In genomic region chr7:45083300-45083890, GRCm38 (mm10) we compare ENCODE assay signal across 10 mouse cellular contexts. TPM values are rescaled to one million over a fixed set of nuclear protein-coding genes. Genes with fewer than 3 reads are reported as not detected.
DNase-seq lines count a peak whose midpoint lies in the region; ATAC-seq and TF ChIP-seq lines count a peak whose summit lies in the region.
"Had no signal": no experiment of that assay in that cellular context is flagged by ENCODE, and none has a peak within 500 bp of the region (broad histone marks: within the 10 kb centered on the region; RNA-seq: fewer than 3 reads in every experiment).

No protein-coding gene starts in this region.

- no peak for TF ChIP-seq CTCF in spleen, adult 2 months (IDR thresholded peaks at IDR 0.05; ENCODE audit: extremely low read depth, insufficient read depth, insufficient read length, insufficient replicate concordance)

- peaks cover 3% of the 10 kb centered on the region; the same call in 1 of the 2 replicates for H3K4me1 ChIP-seq in hindbrain, embryonic 12.5 days
- H3K4me1 ChIP-seq in hindbrain, embryonic 11.5 days (replicated peaks; ENCODE audit: control insufficient read depth, insufficient read depth, low read length), result no peaks in the 10 kb centered on the region; the same call in 1 of the 2 replicates
- peaks cover 12% of the 10 kb centered on the region for H3K4me1 ChIP-seq in spleen, adult 2 months (ENCODE audit: control insufficient read depth, insufficient read depth, insufficient read length)
- H3K4me1 ChIP-seq in limb, embryonic 13.5 days, result peaks cover 9% of the 10 kb centered on the region; the same call in 1 of the 2 replicates
- H3K4me1 ChIP-seq: neural tube, embryonic 12.5 days had no signal

- no peak overlapping the region for H3K27ac ChIP-seq in hindbrain, embryonic 12.5 days
- no peak overlapping the region for H3K27ac ChIP-seq in hindbrain, embryonic 11.5 days (ENCODE audit: low read depth, low read length)
- H3K27ac ChIP-seq in spleen, adult 2 months (ENCODE audit: insufficient read depth, low read length), result peak overlapping the region; percentile 96
- H3K27ac ChIP-seq in limb, embryonic 13.5 days, result peak overlapping the region; percentile 63; the same call in 1 of the 2 replicates
- H3K27ac ChIP-seq: neural tube, embryonic 12.5 days had no signal

- H3K27me3 ChIP-seq in hindbrain, embryonic 12.5 days, result no peaks in the 10 kb centered on the region
- no peaks in the 10 kb centered on the region for H3K27me3 ChIP-seq in hindbrain, embryonic 11.5 days (ENCODE audit: control insufficient read depth, insufficient read depth, low read length)
- no peaks in the 10 kb centered on the region for H3K27me3 ChIP-seq in spleen, adult 2 months (ENCODE audit: control insufficient read depth, insufficient read depth, low read length)
- no peaks in the 10 kb centered on the region for H3K27me3 ChIP-seq in limb, embryonic 13.5 days
- H3K27me3 ChIP-seq: neural tube, embryonic 12.5 days had no signal

- no peak for TF ChIP-seq POLR2A in spleen, adult 2 months (IDR thresholded peaks at IDR 0.05; ENCODE audit: low read depth, low read length)

- H3K9ac ChIP-seq in hindbrain, embryonic 12.5 days, result 0 out of 2 replicates have a peak overlapping the region, but pooled peaks have one; percentile 14
- H3K9ac ChIP-seq in hindbrain, embryonic 11.5 days (ENCODE audit: low read depth, low read length), result no peak overlapping the region
- 0 out of 2 replicates have a peak overlapping the region, but pooled peaks have one; percentile 31 for H3K9ac ChIP-seq in limb, embryonic 13.5 days
- H3K9ac ChIP-seq: neural tube, embryonic 12.5 days had no signal

- 86% methylated on average over 22 of the region's 22 CpGs for WGBS in hindbrain, embryonic 12.5 days
- 88% methylated on average over 22 of the region's 22 CpGs for WGBS in hindbrain, embryonic 11.5 days
- 42% methylated on average over 22 of the region's 22 CpGs for WGBS in spleen, adult 2 months
- 87% methylated on average over 22 of the region's 22 CpGs for WGBS in limb, embryonic 13.5 days

- ATAC-seq in hindbrain, embryonic 12.5 days (ENCODE audit: low FRiP score), result no peak
- no peak for ATAC-seq in hindbrain, embryonic 11.5 days (ENCODE audit: low FRiP score)
- ATAC-seq in limb, embryonic 13.5 days (ENCODE audit: low FRiP score, low read depth), result no peak

- no peaks in the 10 kb centered on the region for H3K9me3 ChIP-seq in hindbrain, embryonic 12.5 days (replicated peaks)
- H3K9me3 ChIP-seq in hindbrain, embryonic 11.5 days (ENCODE audit: control insufficient read depth, low read length), result no peaks in the 10 kb centered on the region
- 0 out of 2 replicates have a peak, but pooled peaks cover 3% of the 10 kb centered on the region for H3K9me3 ChIP-seq in limb, embryonic 13.5 days
- H3K9me3 ChIP-seq: neural tube, embryonic 12.5 days had no signal

- H3K4me2 ChIP-seq in hindbrain, embryonic 12.5 days (replicated peaks), result no peak overlapping the region
- H3K4me2 ChIP-seq in hindbrain, embryonic 11.5 days (replicated peaks; ENCODE audit: low read depth, low read length), result no peak overlapping the region
- no peak overlapping the region for H3K4me2 ChIP-seq in limb, embryonic 13.5 days (replicated peaks)
- H3K4me2 ChIP-seq: neural tube, embryonic 12.5 days had no signal

- H3K36me3 ChIP-seq in hindbrain, embryonic 12.5 days, result peaks cover 44% of the 10 kb centered on the region
- peaks cover 7% of the 10 kb centered on the region; the same call in 1 of the 2 replicates for H3K36me3 ChIP-seq in hindbrain, embryonic 11.5 days (ENCODE audit: control insufficient read depth, insufficient read depth, low read length)
- no peaks in the 10 kb centered on the region for H3K36me3 ChIP-seq in spleen, adult 2 months (ENCODE audit: control insufficient read depth, insufficient read depth, low read length)
- H3K36me3 ChIP-seq in limb, embryonic 13.5 days, result peaks cover 65% of the 10 kb centered on the region

- no peak for DNase-seq in hindbrain, embryonic 11.5 days (ENCODE audit: low spot score)
- no peak for DNase-seq in spleen, adult 2 months (ENCODE audit: low read depth in 1 of 2, low spot score in 2 of 2)
- no peak for DNase-seq in spleen, postnatal 4 days (ENCODE audit: low spot score in 2 of 2)
- DNase-seq in thymus, postnatal 36 days, result peak; percentile 48 to 59
- DNase-seq in layer of hippocampus, adult 11-12 months (ENCODE audit: low spot score), result no peak
- DNase-seq in kidney, adult 9 months, result no peak
- DNase-seq: layer of hippocampus, postnatal 36 days had no signal

- no peak overlapping the region for H3K4me3 ChIP-seq in hindbrain, embryonic 12.5 days
- no peak overlapping the region for H3K4me3 ChIP-seq in hindbrain, embryonic 11.5 days (ENCODE audit: low read depth, low read length)
- peak overlapping the region; percentile 67 for H3K4me3 ChIP-seq in spleen, adult 2 months (ENCODE audit: extremely low read depth, insufficient read depth, insufficient read length)
- H3K4me3 ChIP-seq in limb, embryonic 13.5 days, result no peak overlapping the region
- H3K4me3 ChIP-seq: neural tube, embryonic 12.5 days had no signal

RNA-seq across cellular contexts. Expression of gene Rcn3, which starts 8.6 kb away (rescaled TPM):
- polyA plus RNA-seq in hindbrain, embryonic 12.5 days (2016; fragmentation: Nextera tagmentation; extraction: Ambion mirVana), result 177 and 180 TPM in 2 replicates
- polyA plus RNA-seq in hindbrain, embryonic 11.5 days (2014; fragmentation: Nextera tagmentation; extraction: Ambion mirVana), result 134 and 149 TPM in 2 replicates
- polyA plus RNA-seq in spleen, adult 2 months (2012; rRNA removed), result 96.5 and 100 TPM in 2 replicates
- polyA plus RNA-seq in limb, embryonic 13.5 days (2015; fragmentation: Nextera tagmentation; extraction: Ambion mirVana), result 462 and 483 TPM in 2 replicates

RNA-seq across cellular contexts. Expression of gene Fcgrt, which starts 20.3 kb away (rescaled TPM):
- 20.2 and 21.0 TPM in 2 replicates for polyA plus RNA-seq in hindbrain, embryonic 12.5 days (2016; fragmentation: Nextera tagmentation; extraction: Ambion mirVana)
- polyA plus RNA-seq in hindbrain, embryonic 11.5 days (2014; fragmentation: Nextera tagmentation; extraction: Ambion mirVana), result 12.9 and 13.2 TPM in 2 replicates
- polyA plus RNA-seq in spleen, adult 2 months (2012; rRNA removed), result 64.4 and 75.4 TPM in 2 replicates
- 44.0 and 45.4 TPM in 2 replicates for polyA plus RNA-seq in limb, embryonic 13.5 days (2015; fragmentation: Nextera tagmentation; extraction: Ambion mirVana)

RNA-seq across cellular contexts. Expression of gene Prrg2, which starts 20.9 kb away (rescaled TPM):
- 17.8 and 18.0 TPM in 2 replicates for polyA plus RNA-seq in hindbrain, embryonic 12.5 days (2016; fragmentation: Nextera tagmentation; extraction: Ambion mirVana)
- 15.7 and 17.1 TPM in 2 replicates for polyA plus RNA-seq in hindbrain, embryonic 11.5 days (2014; fragmentation: Nextera tagmentation; extraction: Ambion mirVana)
- polyA plus RNA-seq in spleen, adult 2 months (2012; rRNA removed), result 19.9 and 27.6 TPM in 2 replicates
- 22.3 and 24.5 TPM in 2 replicates for polyA plus RNA-seq in limb, embryonic 13.5 days (2015; fragmentation: Nextera tagmentation; extraction: Ambion mirVana)

RNA-seq across cellular contexts. Expression of gene Nosip, which starts 21.2 kb away (rescaled TPM):
- polyA plus RNA-seq in hindbrain, embryonic 12.5 days (2016; fragmentation: Nextera tagmentation; extraction: Ambion mirVana), result 55.9 and 60.0 TPM in 2 replicates
- 58.2 and 62.7 TPM in 2 replicates for polyA plus RNA-seq in hindbrain, embryonic 11.5 days (2014; fragmentation: Nextera tagmentation; extraction: Ambion mirVana)
- polyA plus RNA-seq in spleen, adult 2 months (2012; rRNA removed), result 67.9 and 95.7 TPM in 2 replicates
- polyA plus RNA-seq in limb, embryonic 13.5 days (2015; fragmentation: Nextera tagmentation; extraction: Ambion mirVana), result 71.2 and 71.4 TPM in 2 replicates

RNA-seq across cellular contexts. Expression of gene Prr12, which starts 30.7 kb away (rescaled TPM):
- 10.9 and 14.0 TPM in 2 replicates for polyA plus RNA-seq in hindbrain, embryonic 12.5 days (2016; fragmentation: Nextera tagmentation; extraction: Ambion mirVana)
- 13.0 and 16.0 TPM in 2 replicates for polyA plus RNA-seq in hindbrain, embryonic 11.5 days (2014; fragmentation: Nextera tagmentation; extraction: Ambion mirVana)
- 16.1 TPM in 2 replicates for polyA plus RNA-seq in spleen, adult 2 months (2012; rRNA removed)
- polyA plus RNA-seq in limb, embryonic 13.5 days (2015; fragmentation: Nextera tagmentation; extraction: Ambion mirVana), result 14.5 and 15.3 TPM in 2 replicates

Comparison
In these comparisons a context has a peak if more than half of its experiments do, and no peak if none do; other contexts are left out.
1. H3K27ac ChIP-seq: peak in spleen, adult 2 months (single experiment) and limb, embryonic 13.5 days (single experiment); none in hindbrain, embryonic 12.5 days (single experiment) and hindbrain, embryonic 11.5 days (single experiment).
2. DNase-seq: peak in thymus, postnatal 36 days (2 of 2); none in hindbrain, embryonic 11.5 days (single experiment), spleen, adult 2 months (0 of 2), spleen, postnatal 4 days (0 of 2), layer of hippocampus, adult 11-12 months (single experiment) and kidney, adult 9 months (single experiment).